Mouse (Mus musculus): ENCODE data around the gene Eif5a.

- TF ChIP-seq POLR2A (IDR thresholded peaks at IDR 0.05; ENCODE audit: borderline replicate concordance, control insufficient read depth, low read depth, low read length) = no peak
- no peak for TF ChIP-seq CTCF (IDR thresholded peaks at IDR 0.05; ENCODE audit: control insufficient read depth, insufficient read depth, low read length)
Measured at GRCm38 (mm10) chr11:69956218-69956617, 34.5 kb upstream of the Eif5a start.
